Mouse (Mus musculus): ENCODE data around the gene Slc25a23.

Slc25a23 gene

GRCm38 (mm10) chr17:57059486-57059977 is at the start of gene Slc25a23:
Gene Slc25a23, minus strand, starts transcription at chr17:57059863.
- DNase-seq (ENCODE audit: low read depth), result no peak

DNA sequence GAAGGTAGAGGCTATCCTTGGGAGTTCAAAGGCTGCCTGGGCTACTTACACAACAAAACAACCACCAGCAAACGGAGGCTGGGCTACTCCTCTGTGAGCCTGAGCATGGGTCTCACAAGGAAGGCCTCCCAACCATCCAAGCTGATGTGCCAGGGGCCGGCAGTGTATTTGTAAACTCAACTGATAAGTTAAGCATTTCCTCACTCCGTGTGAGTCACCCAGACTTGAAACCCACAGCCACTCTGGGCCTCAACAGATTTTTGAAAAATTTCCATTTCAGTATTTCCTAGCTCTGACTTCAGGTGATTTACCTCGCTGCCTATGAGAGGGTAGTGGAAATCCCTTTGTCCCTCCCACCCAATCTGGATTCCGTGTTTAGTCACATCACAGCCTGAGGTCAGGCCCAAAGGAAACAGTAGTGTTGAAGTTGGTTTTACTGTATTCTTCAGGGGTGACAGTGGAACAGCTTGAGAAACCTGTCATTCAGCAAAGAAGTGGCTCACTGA is 49.1 kb upstream of the Slc25a23 start:
- DNase-seq (ENCODE audit: low read depth), result no peak

GRCm38 (mm10) chr17:57108040-57108665 is 48.5 kb upstream of the Slc25a23 start:
- no peak for DNase-seq (ENCODE audit: low read depth)

GRCm38 (mm10) chr17:57107064-57107463 is 47.4 kb upstream of the Slc25a23 start:
- DNase-seq (ENCODE audit: low read depth), result no peak

DNA sequence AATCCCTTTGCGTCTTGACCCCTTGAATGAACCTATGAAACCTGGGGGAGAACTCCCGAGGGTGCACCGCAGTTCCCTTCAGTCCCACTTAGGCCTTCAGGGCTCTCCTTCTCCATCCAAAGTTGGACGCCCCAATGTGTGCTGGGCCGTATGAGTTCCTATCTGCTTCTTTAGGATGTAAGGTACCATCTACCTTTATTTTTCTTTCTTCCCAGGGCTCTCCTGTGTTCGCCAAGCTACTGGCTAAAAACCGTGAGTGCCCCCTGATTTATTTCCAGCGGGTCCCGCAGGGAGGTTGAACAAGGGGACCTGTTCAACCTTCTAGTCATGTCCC is 46.3 kb upstream of the Slc25a23 start:
- DNase-seq (ENCODE audit: low read depth), result no peak

DNA sequence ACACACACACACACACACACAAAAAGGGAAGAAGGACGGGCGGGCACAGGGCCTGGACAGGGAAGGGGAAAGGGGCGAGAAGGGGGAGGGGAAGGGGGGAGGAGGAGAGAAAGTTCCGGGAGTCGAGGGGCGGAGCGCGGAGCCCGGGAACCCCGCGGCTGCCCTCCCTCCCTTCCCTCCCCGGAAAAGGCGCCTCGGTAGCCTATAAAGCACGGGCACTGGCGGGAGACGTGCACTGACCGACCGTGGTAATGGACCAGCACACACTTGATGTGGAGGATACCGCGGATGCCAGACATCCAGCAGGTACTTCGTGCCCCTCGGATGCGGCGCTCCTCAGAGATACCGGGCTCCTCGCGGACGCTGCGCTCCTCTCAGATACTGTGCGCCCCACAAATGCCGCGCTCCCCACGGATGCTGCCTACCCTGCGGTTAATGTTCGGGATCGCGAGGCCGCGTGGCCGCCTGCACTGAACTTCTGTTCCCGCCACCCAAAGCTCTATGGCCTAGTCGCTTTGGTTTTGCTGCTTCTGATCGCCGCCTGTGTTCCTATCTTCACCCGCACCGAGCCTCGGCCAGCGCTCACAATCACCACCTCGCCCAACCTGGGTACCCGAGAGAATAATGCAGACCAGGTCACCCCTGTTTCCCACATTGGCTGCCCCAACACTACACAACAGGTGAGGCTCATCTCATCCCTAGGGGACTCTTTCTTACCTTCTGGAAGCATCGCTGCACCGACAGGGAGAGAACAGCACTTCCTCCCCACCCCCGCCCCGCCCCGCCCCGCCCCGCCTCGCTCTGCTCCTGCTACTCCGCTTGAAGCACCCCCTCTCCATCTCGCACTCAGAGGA is 45.7 kb upstream of the Slc25a23 start, which contains the start of gene Tnfsf9:
TSS of gene Tnfsf9 (plus strand) at position 145 of the 854 bp plus-strand sequence.
- DNase-seq (ENCODE audit: low read depth), result no peak

GRCm38 (mm10) chr17:57104496-57104895 is 44.8 kb upstream of the Slc25a23 start:
- DNase-seq (ENCODE audit: low read depth), result no peak

DNA sequence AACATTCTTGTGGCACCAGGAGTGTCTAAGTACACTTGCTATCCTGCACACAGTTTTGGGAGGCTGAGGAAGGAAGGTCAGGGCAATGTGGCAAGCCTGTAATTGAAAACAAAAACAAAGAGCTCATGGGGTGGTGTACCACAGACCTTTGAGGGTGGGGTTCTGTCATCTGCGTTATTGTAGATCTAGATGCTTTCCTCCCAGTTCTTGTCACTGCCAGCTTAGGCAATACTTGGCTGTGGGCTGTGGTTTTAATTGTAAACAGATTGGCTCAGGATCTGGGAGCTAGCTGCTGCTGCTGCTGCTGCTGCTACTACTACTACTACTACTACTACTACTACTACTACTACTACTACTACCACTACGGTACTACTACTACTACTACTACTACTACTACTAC is 42.6 kb upstream of the Slc25a23 start:
- DNase-seq (ENCODE audit: low read depth), result no peak

DNA sequence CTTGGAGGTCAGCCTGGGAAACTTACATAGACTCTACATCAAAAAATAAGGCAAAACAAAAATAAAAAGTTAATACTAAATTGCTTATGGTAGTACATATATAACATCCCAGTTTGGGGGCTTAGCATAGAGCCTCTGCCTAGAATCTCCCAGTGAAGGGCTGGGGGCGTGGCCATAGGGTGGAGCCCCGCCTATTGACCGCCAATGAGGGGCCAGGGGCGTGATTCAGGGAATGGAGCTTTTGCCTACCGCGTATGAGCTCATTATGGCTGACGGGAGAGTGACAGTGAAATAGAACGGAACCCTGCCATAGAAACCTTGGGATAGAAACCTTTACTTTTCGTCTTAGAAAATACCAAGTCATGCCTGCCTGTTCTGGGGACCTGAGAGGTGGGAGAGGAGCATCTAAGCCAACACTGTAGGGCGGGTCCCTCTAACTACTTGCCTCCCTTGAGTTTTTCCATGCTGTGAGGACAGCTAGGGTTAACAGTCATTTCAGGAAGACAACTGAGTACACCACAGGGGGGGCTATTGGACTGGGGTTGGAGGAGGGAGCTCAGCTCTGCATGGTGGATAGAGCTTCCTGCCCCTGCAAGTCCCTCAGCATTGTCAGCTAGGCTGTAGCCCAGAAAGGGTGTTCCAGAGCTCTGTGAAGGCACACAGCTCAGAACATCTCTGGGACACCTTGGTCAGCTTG is 40.1 kb upstream of the Slc25a23 start:
- no peak for DNase-seq (ENCODE audit: low read depth)

DNA sequence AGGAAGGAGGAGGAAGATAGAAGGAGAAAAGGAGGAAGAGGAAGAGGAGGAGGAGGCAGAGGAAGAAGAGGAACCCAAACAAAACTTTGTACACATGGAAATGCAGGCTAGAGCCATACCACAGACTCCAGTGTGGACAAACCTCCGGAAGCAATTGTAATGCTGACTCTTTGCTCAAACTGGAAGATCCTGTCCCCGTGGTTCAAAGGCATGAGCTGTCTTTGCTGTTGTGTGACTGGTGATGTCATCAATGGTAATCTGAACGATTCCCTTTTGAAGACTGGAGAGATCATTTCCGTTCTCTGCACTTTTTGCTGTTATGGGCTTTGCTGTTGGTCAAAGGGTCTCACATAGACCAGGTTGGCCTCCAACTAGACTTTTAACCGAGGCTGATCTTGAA is 38.7 kb upstream of the Slc25a23 start:
- DNase-seq (ENCODE audit: low read depth), result no peak

GRCm38 (mm10) chr17:57096623-57096920 is 36.9 kb upstream of the Slc25a23 start:
- no peak for DNase-seq (ENCODE audit: low read depth)

DNA sequence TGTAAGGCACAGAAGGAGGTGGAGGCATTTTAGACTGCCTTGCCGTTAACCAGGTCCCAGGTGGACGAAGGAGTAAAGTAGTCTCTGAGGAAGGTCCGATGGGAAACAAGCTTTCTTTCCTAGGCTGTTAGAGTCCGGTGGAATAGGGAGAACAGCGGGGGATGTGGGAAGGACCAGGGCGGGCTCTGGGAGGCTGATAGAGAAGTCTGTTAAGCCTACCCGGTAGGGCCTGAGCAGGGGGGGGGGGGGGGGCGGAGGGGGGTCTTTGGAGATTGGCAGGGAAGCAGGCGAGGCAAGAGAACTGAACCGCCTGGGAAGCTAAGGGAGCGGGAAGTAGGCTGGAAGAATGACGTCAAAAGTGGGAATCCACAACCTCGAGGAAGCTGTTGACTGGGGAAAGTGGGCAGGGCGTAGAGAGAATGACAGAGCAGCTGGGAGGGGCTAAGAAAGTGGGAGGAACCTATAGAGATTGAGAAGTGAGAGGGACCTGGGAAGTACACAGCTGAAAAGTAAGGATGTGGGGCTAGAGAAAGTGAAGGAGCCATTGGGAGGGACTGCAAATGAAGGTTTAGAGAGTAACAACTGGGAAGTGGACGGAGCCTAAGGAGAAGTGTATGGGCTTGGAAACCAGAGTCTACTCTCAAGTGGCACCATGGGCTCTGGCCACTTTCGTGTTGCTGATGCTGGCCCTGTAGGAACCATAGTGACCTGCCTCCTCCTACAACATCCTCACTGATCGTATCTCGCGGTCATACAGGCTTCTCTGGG is 36.4 kb upstream of the Slc25a23 start:
- no peak for DNase-seq (ENCODE audit: low read depth)

DNA sequence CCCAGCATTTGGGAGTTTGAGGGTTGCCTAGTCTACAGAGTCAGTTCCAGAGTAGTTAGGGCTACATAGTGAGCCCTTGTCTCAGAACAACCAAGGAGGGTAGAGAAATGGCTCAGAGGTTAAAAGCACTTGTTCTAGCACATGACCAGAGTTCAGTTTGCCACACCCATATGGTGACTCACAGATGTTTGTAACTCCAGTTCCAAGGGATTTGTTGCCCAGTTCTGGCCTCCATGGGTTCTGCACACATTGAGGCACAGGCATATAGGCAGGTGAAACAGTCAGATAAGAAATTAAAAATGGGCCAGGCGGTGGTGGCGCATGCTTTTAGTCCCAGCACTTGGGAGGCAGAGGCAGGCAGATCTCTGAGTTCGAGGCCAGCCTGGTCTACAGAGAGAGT is 34.6 kb upstream of the Slc25a23 start:
- DNase-seq (ENCODE audit: low read depth), result no peak

- DNase-seq (ENCODE audit: low read depth), result no peak
Observed at GRCm38 (mm10) chr17:57087049-57087832, 27.6 kb upstream of the Slc25a23 start, which contains the start of gene Tubb4a. Gene Tubb4a, minus strand, starts transcription at chr17:57087782.

GRCm38 (mm10) chr17:57085970-57086757 is 26.5 kb upstream of the Slc25a23 start:
- no peak for DNase-seq (ENCODE audit: low read depth)

- no peak for DNase-seq (ENCODE audit: low read depth)
Observed at GRCm38 (mm10) chr17:57082481-57082880, 22.8 kb upstream of the Slc25a23 start.

DNA sequence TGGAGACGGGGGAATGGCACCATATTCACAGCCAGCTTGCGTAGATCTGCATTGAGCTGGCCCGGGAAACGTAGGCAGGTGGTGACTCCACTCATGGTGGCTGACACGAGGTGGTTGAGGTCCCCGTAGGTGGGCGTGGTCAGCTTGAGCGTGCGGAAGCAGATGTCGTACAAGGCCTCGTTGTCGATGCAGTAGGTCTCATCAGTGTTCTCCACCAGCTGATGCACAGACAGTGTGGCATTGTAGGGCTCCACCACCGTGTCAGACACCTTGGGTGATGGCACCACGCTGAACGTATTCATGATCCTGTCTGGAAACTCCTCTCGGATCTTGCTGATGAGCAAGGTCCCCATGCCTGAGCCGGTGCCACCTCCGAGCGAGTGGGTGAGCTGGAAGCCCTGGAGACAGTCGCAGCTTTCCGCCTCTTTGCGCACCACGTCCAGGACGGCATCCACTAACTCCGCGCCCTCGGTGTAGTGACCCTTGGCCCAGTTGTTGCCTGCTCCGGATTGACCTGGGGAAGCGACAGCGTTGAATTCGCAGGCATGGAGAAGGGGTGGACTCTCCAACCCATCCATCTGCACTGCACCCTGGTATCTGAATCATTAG is 21.7 kb upstream of the Slc25a23 start:
- no peak for DNase-seq (ENCODE audit: low read depth)

GRCm38 (mm10) chr17:57079919-57080318 is 20.3 kb upstream of the Slc25a23 start:
- no peak for DNase-seq (ENCODE audit: low read depth)

DNA sequence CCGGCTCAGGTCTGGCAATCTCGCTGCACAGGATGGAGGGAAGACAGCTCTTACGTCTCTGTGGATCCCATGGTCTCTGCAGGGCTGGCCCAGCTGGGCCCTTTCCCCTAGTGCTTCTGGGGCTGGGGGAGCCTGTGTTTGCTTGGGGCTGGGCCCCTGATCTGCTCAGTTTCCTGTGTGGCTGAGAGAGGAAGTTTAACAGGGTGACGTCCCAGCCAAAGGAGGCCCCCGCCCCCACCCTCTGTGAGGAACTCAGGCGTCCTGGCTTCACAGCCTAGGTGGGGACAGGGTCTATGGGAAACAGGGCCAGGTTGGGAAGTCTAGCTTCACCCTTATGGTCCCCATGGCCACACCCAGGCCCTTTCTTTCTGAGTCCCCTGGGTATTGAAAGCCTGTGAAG is 18.7 kb upstream of the Slc25a23 start, which contains the start of gene Dennd1c:
TSS of gene Dennd1c (minus strand) at position 179 of the 400 bp plus-strand sequence.
- no peak for DNase-seq (ENCODE audit: low read depth)

GRCm38 (mm10) chr17:57076916-57077315 is 17.3 kb upstream of the Slc25a23 start:
- no peak for DNase-seq (ENCODE audit: low read depth)

Data from fibroblast of lung, adult 2 months (primary cell).